Mouse (Mus musculus) testis, adult 2 months (tissue): Measurements from ENCODE around the gene Smco1.

Experiments used
- CTCF ChIP-seq: fragments of 200-500 bp; IDR thresholded peaks from 2 replicates; pipeline ENCODE4 v1.5.1; 2012; ENCODE audit warnings: low read depth, mild to moderate bottlenecking, inconsistent platforms, low read length, moderate library complexity; ENCODE audit not compliant: control insufficient read depth, insufficient read depth, insufficient replicate concordance
- POLR2A ChIP-seq: fragments of 200-500 bp; IDR thresholded peaks from 2 replicates; pipeline ENCODE4 v1.6.1; 2012; ENCODE audit warnings: low read depth, mild to moderate bottlenecking, inconsistent platforms, low read length, moderate library complexity; ENCODE audit not compliant: control insufficient read depth

DNA sequence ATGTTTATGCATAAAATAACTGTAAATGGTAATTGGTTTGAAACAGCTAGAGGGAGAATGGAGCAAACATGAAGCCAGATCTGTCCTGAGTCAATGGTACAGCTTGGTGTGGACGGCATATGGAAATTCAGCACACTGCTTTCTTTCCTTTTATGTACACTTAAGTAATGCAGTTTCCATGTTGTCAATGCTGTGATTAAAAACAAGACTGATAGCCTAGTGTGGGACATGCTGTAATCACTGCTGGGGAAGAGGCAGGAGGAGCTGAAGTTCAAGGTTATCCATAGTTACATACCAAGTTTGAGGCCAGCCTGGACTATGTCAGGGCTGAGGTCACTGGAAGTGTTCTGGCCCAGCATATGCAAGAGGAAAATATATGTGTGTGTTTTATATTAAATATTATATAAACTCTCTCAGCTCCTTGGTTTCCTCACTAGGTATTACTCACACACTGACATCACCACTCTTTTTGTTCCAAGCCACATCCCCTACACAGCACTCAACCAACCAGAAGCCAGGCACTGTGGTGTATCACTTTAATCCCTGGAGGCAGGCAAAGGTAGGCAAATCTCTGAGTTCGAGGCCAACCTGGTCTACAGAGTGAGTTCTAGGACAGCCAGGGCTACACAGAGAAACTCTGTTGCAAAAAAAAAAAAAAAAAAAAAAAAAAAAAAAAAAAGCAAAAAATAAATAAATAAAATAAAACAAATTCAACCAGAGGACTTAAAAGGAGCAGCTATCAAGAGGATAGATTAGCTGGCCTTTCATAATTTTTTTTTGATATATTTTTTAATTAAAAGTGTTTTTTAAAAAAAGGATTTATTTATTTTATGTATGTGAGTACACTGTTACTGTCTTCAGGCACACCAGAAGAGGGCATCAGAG is 31.6 kb upstream of the Smco1 start:
- no peak for TF ChIP-seq POLR2A
- no peak for TF ChIP-seq CTCF
